In genomic region chr7:84142736-84143473, GRCm38 (mm10) we compare ENCODE assay signal across 10 mouse cellular contexts. TPM values are rescaled to one million over a fixed set of nuclear protein-coding genes. Genes with fewer than 3 reads are reported as not detected.
DNase-seq lines count a peak whose midpoint lies in the region; ATAC-seq and TF ChIP-seq lines count a peak whose summit lies in the region.
"Had no signal": no experiment of that assay in that cellular context is flagged by ENCODE, and none has a peak within 500 bp of the region (broad histone marks: within the 10 kb centered on the region; RNA-seq: fewer than 3 reads in every experiment).

No protein-coding gene starts in this region.

- 54% methylated on average over 7 of the region's 7 CpGs for WGBS in intestine, embryonic 16.5 days
- WGBS in intestine, embryonic 15.5 days: 56% methylated on average over 7 of the region's 7 CpGs
- 50% methylated on average over 7 of the region's 7 CpGs for WGBS in embryonic facial prominence, embryonic 10.5 days
- 23% methylated on average over 7 of the region's 7 CpGs for WGBS in liver, postnatal 0 days (ENCODE audit: insufficient replicate concordance)
- 46% methylated on average over 7 of the region's 7 CpGs for WGBS in stomach, postnatal 0 days

- 0 out of 2 replicates have a peak overlapping the region, but pooled peaks have one; percentile 36 for H3K9ac ChIP-seq in intestine, embryonic 16.5 days (ENCODE audit: low read depth, low read length)
- H3K9ac ChIP-seq in intestine, embryonic 15.5 days: no peak overlapping the region
- no peak overlapping the region for H3K9ac ChIP-seq in liver, postnatal 0 days (replicated peaks)
- H3K9ac ChIP-seq in stomach, postnatal 0 days (ENCODE audit: low read length): no peak overlapping the region

- no peak overlapping the region for H3K4me2 ChIP-seq in intestine, embryonic 16.5 days (ENCODE audit: low read depth, low read length)
- no peak overlapping the region for H3K4me2 ChIP-seq in intestine, embryonic 15.5 days (replicated peaks)
- H3K4me2 ChIP-seq in liver, postnatal 0 days (ENCODE audit: low read depth, low read length): peak overlapping the region; percentile 37
- no peak overlapping the region for H3K4me2 ChIP-seq in stomach, postnatal 0 days (replicated peaks; ENCODE audit: low read depth)

- H3K27ac ChIP-seq in intestine, embryonic 16.5 days (ENCODE audit: low read length): peak overlapping the region; percentile 55; the same call in 1 of the 2 replicates
- H3K27ac ChIP-seq in intestine, embryonic 15.5 days: no peak overlapping the region
- H3K27ac ChIP-seq in embryonic facial prominence, embryonic 10.5 days (replicated peaks): 0 out of 2 replicates have a peak overlapping the region, but pooled peaks have one; percentile 31
- peak overlapping the region; percentile 82 for H3K27ac ChIP-seq in liver, postnatal 0 days (ENCODE audit: low read depth)
- H3K27ac ChIP-seq in stomach, postnatal 0 days (replicated peaks): peak overlapping the region; percentile 19; the same call in 1 of the 2 replicates

- TF ChIP-seq EP300 in liver, postnatal 0 days (IDR thresholded peaks at IDR 0.05; ENCODE audit: low read depth): peak; percentile 75
- TF ChIP-seq EP300 in stomach, postnatal 0 days (optimal IDR thresholded peaks at IDR 0.05): no peak

- H3K4me3 ChIP-seq in intestine, embryonic 16.5 days (ENCODE audit: low read length): no peak overlapping the region
- no peak overlapping the region for H3K4me3 ChIP-seq in intestine, embryonic 15.5 days (replicated peaks)
- 0 out of 2 replicates have a peak overlapping the region, but pooled peaks have one; percentile 0 for H3K4me3 ChIP-seq in embryonic facial prominence, embryonic 10.5 days
- no peak overlapping the region for H3K4me3 ChIP-seq in liver, postnatal 0 days (ENCODE audit: low read depth, low read length)
- no peak overlapping the region for H3K4me3 ChIP-seq in stomach, postnatal 0 days (ENCODE audit: low read depth, low read length)
- H3K4me3 ChIP-seq: erythroblast, embryonic 14.5 days had no signal

- ATAC-seq in intestine, embryonic 16.5 days: no peak
- ATAC-seq in intestine, embryonic 15.5 days: no peak
- peak; percentile 83 for ATAC-seq in liver, postnatal 0 days
- 0 out of 2 replicates have a peak, but pooled peaks have one; percentile 13 for ATAC-seq in stomach, postnatal 0 days (ENCODE audit: low FRiP score, low TSS enrichment)

- H3K36me3 ChIP-seq in intestine, embryonic 16.5 days (ENCODE audit: control insufficient read depth, insufficient read depth, low read length): no peaks in the 10 kb centered on the region
- H3K36me3 ChIP-seq in intestine, embryonic 15.5 days: no peaks in the 10 kb centered on the region
- peaks cover 2% of the 10 kb centered on the region for H3K36me3 ChIP-seq in embryonic facial prominence, embryonic 10.5 days (replicated peaks)
- no peaks in the 10 kb centered on the region for H3K36me3 ChIP-seq in liver, postnatal 0 days (replicated peaks; ENCODE audit: insufficient read depth, low read length)
- no peaks in the 10 kb centered on the region for H3K36me3 ChIP-seq in stomach, postnatal 0 days (ENCODE audit: control insufficient read depth, insufficient read depth, low read length)

- no peaks in the 10 kb centered on the region for H3K9me3 ChIP-seq in intestine, embryonic 16.5 days (ENCODE audit: control insufficient read depth, low read length)
- H3K9me3 ChIP-seq in intestine, embryonic 15.5 days: no peaks in the 10 kb centered on the region
- no peaks in the 10 kb centered on the region for H3K9me3 ChIP-seq in embryonic facial prominence, embryonic 10.5 days
- H3K9me3 ChIP-seq in liver, postnatal 0 days (ENCODE audit: low read length): no peaks in the 10 kb centered on the region
- no peaks in the 10 kb centered on the region for H3K9me3 ChIP-seq in stomach, postnatal 0 days (ENCODE audit: control insufficient read depth, low read length)
- H3K9me3 ChIP-seq: G1E had no signal

- peaks cover 56% of the 10 kb centered on the region for H3K4me1 ChIP-seq in intestine, embryonic 16.5 days (ENCODE audit: control insufficient read depth, insufficient read depth, low read length)
- peaks cover 26% of the 10 kb centered on the region for H3K4me1 ChIP-seq in intestine, embryonic 15.5 days (replicated peaks)
- peaks cover 78% of the 10 kb centered on the region for H3K4me1 ChIP-seq in embryonic facial prominence, embryonic 10.5 days
- peaks cover 75% of the 10 kb centered on the region for H3K4me1 ChIP-seq in liver, postnatal 0 days (ENCODE audit: insufficient read depth)
- peaks cover 10% of the 10 kb centered on the region; the same call in 1 of the 2 replicates for H3K4me1 ChIP-seq in stomach, postnatal 0 days (replicated peaks; ENCODE audit: control insufficient read depth, insufficient read depth)

- TF ChIP-seq CTCF in liver, postnatal 0 days (IDR thresholded peaks at IDR 0.05; ENCODE audit: low read depth): no peak
- TF ChIP-seq CTCF in stomach, postnatal 0 days (IDR thresholded peaks at IDR 0.05; ENCODE audit: low read depth): no peak

- no peaks in the 10 kb centered on the region for H3K27me3 ChIP-seq in intestine, embryonic 16.5 days (replicated peaks; ENCODE audit: control insufficient read depth, insufficient read depth, low read length)
- no peaks in the 10 kb centered on the region for H3K27me3 ChIP-seq in intestine, embryonic 15.5 days (replicated peaks)
- H3K27me3 ChIP-seq in embryonic facial prominence, embryonic 10.5 days (replicated peaks; ENCODE audit: low read depth, poor library complexity, severe bottlenecking): no peaks in the 10 kb centered on the region
- H3K27me3 ChIP-seq in liver, postnatal 0 days (ENCODE audit: insufficient read depth, low read length): no peaks in the 10 kb centered on the region
- H3K27me3 ChIP-seq in stomach, postnatal 0 days (ENCODE audit: control insufficient read depth, insufficient read depth, low read length): no peaks in the 10 kb centered on the region

- peak; percentile 28 for DNase-seq in embryonic facial prominence, embryonic 10.5 days (ENCODE audit: low spot score)
- peak; percentile 73 for DNase-seq in liver, postnatal 0 days
- DNase-seq in stomach, postnatal 0 days (ENCODE audit: low spot score): peak; percentile 47
- no peak for DNase-seq in urinary bladder, postnatal 4 days (ENCODE audit: low spot score in 2 of 2)
- no peak for DNase-seq in layer of hippocampus, postnatal 25 days (ENCODE audit: extremely low spot score in 1 of 2, low spot score in 1 of 2)
- no peak for DNase-seq in retina, postnatal 1 day

RNA-seq across cellular contexts. Expression of gene Abhd17c, which starts 8.8 kb away (rescaled TPM):
- polyA plus RNA-seq in intestine, embryonic 16.5 days (2015; fragmentation: Nextera tagmentation; extraction: Ambion mirVana): 12.5 and 15.1 TPM in 2 replicates
- polyA plus RNA-seq in intestine, embryonic 15.5 days (2015; fragmentation: Nextera tagmentation; extraction: Ambion mirVana): 90.4 and 95.3 TPM in 2 replicates
- 41.9 and 43.3 TPM in 2 replicates for polyA plus RNA-seq in embryonic facial prominence, embryonic 10.5 days (2016; fragmentation: Nextera tagmentation; extraction: Ambion mirVana)
- polyA plus RNA-seq in liver, postnatal 0 days (2015; fragmentation: Nextera tagmentation; extraction: Ambion mirVana): 36.4 and 37.9 TPM in 2 replicates
- 59.7 and 60.9 TPM in 2 replicates for polyA plus RNA-seq in stomach, postnatal 0 days (2015; fragmentation: Nextera tagmentation; extraction: Ambion mirVana)
- 10 to 100 TPM; 58.4 to 59.9 TPM for total RNA-seq in layer of hippocampus, postnatal 25 days (2021)

RNA-seq across cellular contexts. Expression of gene Cemip, which starts 56.6 kb away (rescaled TPM):
- polyA plus RNA-seq in intestine, embryonic 16.5 days (2015; fragmentation: Nextera tagmentation; extraction: Ambion mirVana): 0.28 and 0.40 TPM in 2 replicates
- polyA plus RNA-seq in intestine, embryonic 15.5 days (2015; fragmentation: Nextera tagmentation; extraction: Ambion mirVana): 0.44 and 0.49 TPM in 2 replicates
- polyA plus RNA-seq in embryonic facial prominence, embryonic 10.5 days (2016; fragmentation: Nextera tagmentation; extraction: Ambion mirVana): 0.42 and 0.47 TPM in 2 replicates
- polyA plus RNA-seq in liver, postnatal 0 days (2015; fragmentation: Nextera tagmentation; extraction: Ambion mirVana): not detected in 2 replicates
- polyA plus RNA-seq in stomach, postnatal 0 days (2015; fragmentation: Nextera tagmentation; extraction: Ambion mirVana): 0.40 and 0.45 TPM in 2 replicates
- 10 to 100 TPM; 21.6 to 25.9 TPM for total RNA-seq in layer of hippocampus, postnatal 25 days (2021)
- polyA plus RNA-seq: G1E had no signal

Comparison
In these comparisons a context has a peak if more than half of its experiments do, and no peak if none do; other contexts are left out.
1. ATAC-seq: peak in liver, postnatal 0 days (single experiment) and stomach, postnatal 0 days (single experiment); none in intestine, embryonic 16.5 days (single experiment) and intestine, embryonic 15.5 days (single experiment).
2. DNase-seq: peak in embryonic facial prominence, embryonic 10.5 days (single experiment), liver, postnatal 0 days (single experiment) and stomach, postnatal 0 days (single experiment); none in urinary bladder, postnatal 4 days (0 of 2), layer of hippocampus, postnatal 25 days (0 of 2) and retina, postnatal 1 day (single experiment).